Mouse (Mus musculus) lung, embryonic 14.5 days (tissue): Measurements from ENCODE around the gene Wwox. TPM values are rescaled to one million over a fixed set of nuclear protein-coding genes. Genes with fewer than 3 reads are reported as not detected.

Experiments
- ATAC-seq: fragments of 200-750 bp; cut with Nextera tagmentation; 2 replicates; pipeline ENCODE4 v1.8.0; 2017; ENCODE audit warnings: mild to moderate bottlenecking, moderate TSS enrichment, moderate library complexity; ENCODE audit not compliant: insufficient read depth
- DNase-seq: peaks from one replicate; pipeline ENCODE4 v3.0.0-alpha.2; 2015
- H3K27ac ChIP-seq: fragments of 300-500 bp; sonication (generic); 2 replicates; pipeline ENCODE4 v1.5.1; 2014; ENCODE audit warnings: low read depth, mild to moderate bottlenecking, moderate library complexity
- H3K27me3 ChIP-seq: fragments of 300-500 bp; sonication (generic); 2 replicates; pipeline ENCODE4 v1.6.1; 2014; ENCODE audit warnings: low read length, control low read depth; ENCODE audit not compliant: insufficient read depth
- H3K36me3 ChIP-seq: fragments of 300-500 bp; sonication (generic); 2 replicates; pipeline ENCODE4 v1.6.1; 2014; ENCODE audit warnings: control low read depth; ENCODE audit not compliant: insufficient read depth
- H3K4me1 ChIP-seq: fragments of 300-500 bp; sonication (generic); 2 replicates; pipeline ENCODE4 v1.6.1; 2014; ENCODE audit warnings: antibody characterized with exemption, control low read depth; ENCODE audit not compliant: insufficient read depth
- H3K4me2 ChIP-seq: fragments of 300-500 bp; sonication (generic); 2 replicates; pipeline ENCODE4 v1.6.1; 2014; ENCODE audit warnings: mild to moderate bottlenecking
- H3K4me3 ChIP-seq: fragments of 300-500 bp; sonication (generic); 2 replicates; pipeline ENCODE4 v1.5.1; 2014; ENCODE audit warnings: low read depth, low read length
- H3K9ac ChIP-seq: fragments of 300-500 bp; sonication (generic); 2 replicates; pipeline ENCODE4 v1.6.1; 2014
- H3K9me3 ChIP-seq: fragments of 300-500 bp; sonication (generic); 2 replicates; pipeline ENCODE4 v1.6.1; 2016; ENCODE audit warnings: low read depth, low read length, control low read depth
- CTCF ChIP-seq: IDR thresholded peaks from 2 replicates; pipeline ENCODE4 v1.5.1; 2016; ENCODE audit warnings: antibody characterized with exemption, low read depth
- WGBS: fragments of 180-500 bp; shearing (Covaris S2); extraction: QIAGEN DNeasy Blood & Tissue Kit; methylation state at CpG from one replicate; pipeline ENCODE4 v1.1.7; 2014; 5-methylcytosine and 5-hydroxymethylcytosine counted together
- polyA plus RNA-seq: library from polyadenylated mRNA; unstranded; fragments of >200 nt; fragmentation: Nextera tagmentation; extraction: Ambion mirVana; gene quantifications from 2 replicates; pipeline ENCODE4 v1.2.1, GENCODE M21; 2014

Gene Wwox
- polyA plus RNA-seq, 1 experiment from 2014 or later = 16.1 TPM

- TF ChIP-seq CTCF = peak; percentile 93
- Histone ChIP-seq H3K4me3 (no peak overlapping the region), H3K9ac (no peak overlapping the region), H3K4me1 (no peaks in the 10 kb centered on the region), H3K36me3 (no peaks in the 10 kb centered on the region), H3K27me3 (no peaks in the 10 kb centered on the region), H3K27ac (no peak overlapping the region), H3K4me2 (no peak overlapping the region), H3K9me3 (peaks cover 6% of the 10 kb centered on the region; the same call in 1 of the 2 replicates)
- WGBS = 33% methylated on average over 8 of the region's 8 CpGs
- DNase-seq (peak; percentile 93), ATAC-seq (peak; percentile 79)
Observed at GRCm38 (mm10) chr8:114971378-114971777, 531.9 kb downstream of the Wwox start.

GRCm38 (mm10) chr8:114973002-114973461 is 533.6 kb downstream of the Wwox start:
- Histone ChIP-seq H3K9ac (no peak overlapping the region), H3K36me3 (no peaks in the 10 kb centered on the region), H3K4me1 (no peaks in the 10 kb centered on the region), H3K4me3 (no peak overlapping the region), H3K9me3 (peaks cover 3% of the 10 kb centered on the region; the same call in 1 of the 2 replicates), H3K4me2 (no peak overlapping the region), H3K27ac (no peak overlapping the region; the same call in 1 of the 2 replicates), H3K27me3 (no peaks in the 10 kb centered on the region)
- DNase-seq (peak; percentile 24), ATAC-seq (no peak)
- TF ChIP-seq CTCF = no peak
- 34% methylated on average over 12 of the region's 12 CpGs for WGBS

GRCm38 (mm10) chr8:114974336-114974950 is 535.0 kb downstream of the Wwox start:
- no peaks in the 10 kb centered on the region for H3K27me3 ChIP-seq
- no peaks in the 10 kb centered on the region for H3K9me3 ChIP-seq
- H3K4me3 ChIP-seq = no peak overlapping the region
- H3K27ac ChIP-seq = no peak overlapping the region
- no peaks in the 10 kb centered on the region for H3K4me1 ChIP-seq
- H3K4me2 ChIP-seq = no peak overlapping the region
- DNase-seq (no peak), ATAC-seq (no peak)
- no peaks in the 10 kb centered on the region for H3K36me3 ChIP-seq
- TF ChIP-seq CTCF = no peak
- 69% methylated on average over 5 of the region's 5 CpGs for WGBS
- no peak overlapping the region for H3K9ac ChIP-seq

- TF ChIP-seq CTCF = no peak
- H3K4me2 ChIP-seq = no peak overlapping the region
- H3K27me3 ChIP-seq = no peaks in the 10 kb centered on the region
- no peaks in the 10 kb centered on the region for H3K4me1 ChIP-seq
- H3K27ac ChIP-seq = no peak overlapping the region
- ATAC-seq (no peak), DNase-seq (no peak)
- no peak overlapping the region for H3K9ac ChIP-seq
- WGBS = 52% methylated on average over 11 of the region's 11 CpGs
- H3K9me3 ChIP-seq = no peaks in the 10 kb centered on the region
- H3K36me3 ChIP-seq = no peaks in the 10 kb centered on the region
- H3K4me3 ChIP-seq = no peak overlapping the region
Observed at GRCm38 (mm10) chr8:114977746-114978145, 538.3 kb downstream of the Wwox start.

DNA sequence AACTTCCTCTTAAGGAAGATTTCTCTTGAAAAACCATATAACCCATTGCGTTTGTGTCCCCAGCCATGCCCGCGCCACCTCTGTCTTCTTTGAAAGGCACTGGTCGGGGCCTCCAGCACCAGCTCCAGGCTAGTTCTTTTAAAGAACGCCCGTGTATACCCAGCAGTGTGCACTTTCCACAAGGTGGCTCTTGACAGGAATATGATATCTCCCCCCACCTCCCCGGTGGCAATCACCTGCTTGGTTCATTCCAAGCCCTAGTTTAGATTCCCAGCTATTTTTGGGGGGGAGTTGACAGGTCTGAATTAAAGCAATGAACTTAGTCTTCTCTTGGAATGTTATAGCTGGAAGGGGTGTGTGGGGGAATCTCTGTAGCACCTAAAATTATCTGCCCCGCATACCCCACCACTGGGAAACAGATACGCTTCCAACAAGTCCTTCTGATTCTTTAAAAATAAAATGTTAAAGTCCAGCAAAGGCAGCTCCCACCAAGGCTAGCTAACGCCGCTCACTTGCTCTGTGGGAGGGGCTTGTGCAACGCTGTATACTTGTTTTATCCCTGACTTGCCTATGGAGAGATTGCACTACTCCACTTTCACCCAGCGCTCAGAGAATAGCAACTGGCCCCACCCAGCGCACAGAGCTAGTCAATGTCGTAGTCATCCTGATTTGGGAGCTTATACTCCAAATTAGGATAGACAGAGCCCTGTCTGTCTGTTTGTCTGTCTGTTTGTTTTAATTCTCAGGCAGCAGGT is 538.9 kb downstream of the Wwox start:
- H3K9ac ChIP-seq = no peak overlapping the region

DNA sequence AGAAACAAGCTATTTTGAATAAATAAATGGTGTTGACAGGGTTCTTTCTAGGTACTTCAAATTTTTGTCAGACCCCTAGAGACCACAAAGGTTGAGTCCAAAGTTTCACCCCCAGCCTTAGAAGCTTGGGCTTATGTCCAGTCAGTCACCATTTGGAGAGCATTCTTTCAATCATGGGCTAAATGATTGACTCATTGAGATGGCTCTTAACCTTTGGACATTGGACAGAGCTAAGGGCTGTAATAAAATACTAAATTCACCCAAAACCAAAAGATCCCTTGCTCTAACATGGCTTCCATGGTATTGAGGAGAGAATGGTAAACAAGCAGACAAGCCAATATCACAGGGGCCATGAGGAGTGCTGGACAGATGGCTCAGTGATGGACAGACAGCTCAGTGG is 540.2 kb downstream of the Wwox start:
- H3K9me3 ChIP-seq = no peaks in the 10 kb centered on the region
- no peak overlapping the region for H3K9ac ChIP-seq
- no peaks in the 10 kb centered on the region for H3K4me1 ChIP-seq
- no peak for TF ChIP-seq CTCF
- no peaks in the 10 kb centered on the region for H3K27me3 ChIP-seq
- no peak overlapping the region for H3K27ac ChIP-seq
- DNase-seq = no peak
- no peak overlapping the region for H3K4me2 ChIP-seq
- H3K36me3 ChIP-seq = no peaks in the 10 kb centered on the region
- H3K4me3 ChIP-seq = no peak overlapping the region
- ATAC-seq = no peak

More for the DNA sequence above, 538.9 kb downstream of the Wwox start:
- DNase-seq = no peak
- Histone ChIP-seq H3K4me2 (no peak overlapping the region), H3K27ac (no peak overlapping the region), H3K4me1 (no peaks in the 10 kb centered on the region), H3K4me3 (no peak overlapping the region), H3K27me3 (no peaks in the 10 kb centered on the region), H3K36me3 (no peaks in the 10 kb centered on the region), H3K9me3 (no peaks in the 10 kb centered on the region)
- no peak for TF ChIP-seq CTCF
- ATAC-seq = no peak
- WGBS = 66% methylated on average over 15 of the region's 15 CpGs

GRCm38 (mm10) chr8:114982762-114983161 is 543.3 kb downstream of the Wwox start:
- Histone ChIP-seq H3K4me3 (no peak overlapping the region), H3K27me3 (no peaks in the 10 kb centered on the region), H3K9me3 (no peaks in the 10 kb centered on the region), H3K27ac (no peak overlapping the region), H3K4me1 (no peaks in the 10 kb centered on the region), H3K9ac (no peak overlapping the region), H3K4me2 (no peak overlapping the region), H3K36me3 (no peaks in the 10 kb centered on the region)
- 82% methylated on average over 11 of the region's 11 CpGs for WGBS
- no peak for ATAC-seq
- no peak for DNase-seq
- TF ChIP-seq CTCF = no peak
